Mouse (Mus musculus) embryonic facial prominence, embryonic 14.5 days (tissue): Measurements from ENCODE around the gene Klhl29. TPM values are rescaled to one million over a fixed set of nuclear protein-coding genes. Genes with fewer than 3 reads are reported as not detected.

Experiments used
- ATAC-seq: fragments of 200-750 bp; cut with Nextera tagmentation; 2 replicates; pipeline ENCODE4 v1.8.0; 2017; ENCODE audit warnings: low read depth, moderate number of reproducible peaks, moderate TSS enrichment
- DNase-seq: peaks from one replicate; pipeline ENCODE4 v3.0.0-alpha.2; 2015; ENCODE audit warnings: low spot score
- H3K27ac ChIP-seq: fragments of 300-500 bp; sonication (generic); replicated peaks from 2 replicates; pipeline ENCODE4 v1.5.1; 2014; ENCODE audit warnings: low read depth, mild to moderate bottlenecking, low read length, moderate library complexity
- H3K27me3 ChIP-seq: fragments of 300-500 bp; sonication (generic); replicated peaks from 2 replicates; pipeline ENCODE4 v1.6.1; 2014; ENCODE audit warnings: low read length; ENCODE audit not compliant: control insufficient read depth, insufficient read depth
- H3K36me3 ChIP-seq: fragments of 300-500 bp; sonication (generic); 2 replicates; pipeline ENCODE4 v1.6.1; 2014; ENCODE audit warnings: low read length, mixed read lengths; ENCODE audit not compliant: control insufficient read depth, insufficient read depth
- H3K4me1 ChIP-seq: fragments of 300-500 bp; sonication (generic); 2 replicates; pipeline ENCODE4 v1.6.1; 2014; ENCODE audit warnings: antibody characterized with exemption, low read length; ENCODE audit not compliant: control insufficient read depth, insufficient read depth
- H3K4me2 ChIP-seq: fragments of 300-500 bp; sonication (generic); 2 replicates; pipeline ENCODE4 v1.6.1; 2014; ENCODE audit warnings: low read depth, mild to moderate bottlenecking, low read length, moderate library complexity, mixed read lengths
- H3K4me3 ChIP-seq: fragments of 300-500 bp; sonication (generic); 2 replicates; pipeline ENCODE4 v1.5.1; 2014; ENCODE audit warnings: low read depth, mild to moderate bottlenecking, low read length
- H3K9ac ChIP-seq: fragments of 300-500 bp; sonication (generic); 2 replicates; pipeline ENCODE4 v1.6.1; 2014; ENCODE audit warnings: low read depth, mild to moderate bottlenecking, low read length, moderate library complexity, mixed read lengths
- H3K9me3 ChIP-seq: fragments of 300-500 bp; sonication (generic); 2 replicates; pipeline ENCODE4 v1.6.1; 2016; ENCODE audit warnings: low read length; ENCODE audit not compliant: control insufficient read depth
- WGBS: fragments of 180-500 bp; shearing (Covaris S2); extraction: QIAGEN DNeasy Blood & Tissue Kit; methylation state at CpG from one replicate; pipeline ENCODE4 v1.1.7; 2014; 5-methylcytosine and 5-hydroxymethylcytosine counted together
- polyA plus RNA-seq: library from polyadenylated mRNA; unstranded; fragments of >200 nt; fragmentation: Nextera tagmentation; extraction: Ambion mirVana; gene quantifications from 2 replicates; pipeline ENCODE4 v1.2.1, GENCODE M21; 2014

Klhl29 gene
- polyA plus RNA-seq, 1 experiment from 2014 or later, result 3.6 TPM

DNA sequence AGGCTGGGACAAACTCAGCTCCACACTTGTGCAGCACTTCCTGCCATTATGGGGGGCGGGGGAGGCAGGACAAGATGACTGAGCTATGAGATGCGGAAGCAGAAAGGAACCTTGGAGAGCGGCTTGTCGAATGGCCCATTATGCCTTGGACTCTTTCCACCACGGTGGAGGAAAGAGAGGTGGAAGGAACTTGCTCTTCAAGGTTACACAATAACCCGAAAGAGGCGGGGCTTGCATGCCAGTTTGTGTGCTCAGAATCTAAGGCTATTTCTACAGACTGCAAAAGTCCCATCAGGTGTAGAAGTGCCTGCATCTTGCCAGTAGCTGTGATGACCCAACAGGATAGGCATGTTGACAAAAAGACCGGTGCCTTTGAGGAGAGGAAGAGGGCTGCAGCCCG, 98.5 kb downstream of the Klhl29 start:
- H3K4me2 ChIP-seq, result no peak overlapping the region
- H3K27ac ChIP-seq, result no peak overlapping the region
- peak; percentile 71 for DNase-seq

DNA sequence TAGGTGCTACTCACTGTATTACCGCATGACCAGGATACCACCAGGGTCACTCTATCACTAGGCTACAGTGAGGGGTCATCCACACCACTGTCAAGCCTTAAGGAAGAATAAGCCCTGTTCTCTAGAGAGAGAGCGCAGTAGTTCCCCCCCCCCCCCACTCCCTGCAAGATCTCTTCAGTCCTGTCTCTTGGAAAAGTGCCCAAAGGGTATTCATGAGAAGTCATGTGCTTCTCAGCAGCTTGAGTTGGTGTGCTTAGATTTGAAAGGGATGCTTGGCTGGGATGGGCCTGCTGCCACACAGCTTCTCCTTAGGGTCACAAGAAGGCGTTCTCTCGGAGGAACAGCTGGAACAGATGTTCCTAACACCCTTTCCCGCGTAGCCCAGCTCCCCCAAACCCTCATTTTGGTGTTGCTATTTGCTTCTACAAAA, 100.0 kb downstream of the Klhl29 start:
- Histone ChIP-seq H3K9me3 (peaks cover 3% of the 10 kb centered on the region; the same call in 1 of the 2 replicates), H3K36me3 (no peaks in the 10 kb centered on the region), H3K27me3 (no peaks in the 10 kb centered on the region), H3K27ac (no peak overlapping the region), H3K4me3 (no peak overlapping the region), H3K9ac (no peak overlapping the region), H3K4me2 (no peak overlapping the region), H3K4me1 (peaks cover 28% of the 10 kb centered on the region)
- DNase-seq (peak; percentile 89), ATAC-seq (no peak)
- WGBS, result 37% methylated on average over 6 of the region's 6 CpGs

More for the DNA sequence above, 98.5 kb downstream of the Klhl29 start:
- Histone ChIP-seq H3K27me3 (no peaks in the 10 kb centered on the region), H3K9ac (no peak overlapping the region), H3K4me1 (peaks cover 28% of the 10 kb centered on the region), H3K9me3 (no peaks in the 10 kb centered on the region), H3K4me3 (no peak overlapping the region), H3K36me3 (no peaks in the 10 kb centered on the region)
- 67% methylated on average over 9 of the region's 9 CpGs for WGBS
- no peak for ATAC-seq

GRCm38 (mm10) chr12:5274519-5274944, 101.0 kb downstream of the Klhl29 start:
- ATAC-seq (peak; percentile 90), DNase-seq (peak; percentile 87)
- Histone ChIP-seq H3K36me3 (no peaks in the 10 kb centered on the region), H3K9me3 (peaks cover 3% of the 10 kb centered on the region; the same call in 1 of the 2 replicates), H3K9ac (no peak overlapping the region), H3K27me3 (no peaks in the 10 kb centered on the region), H3K4me2 (no peak overlapping the region), H3K4me3 (no peak overlapping the region), H3K4me1 (peaks cover 24% of the 10 kb centered on the region), H3K27ac (peak overlapping the region; percentile 41; the same call in 1 of the 2 replicates)
- 30% methylated on average over 8 of the region's 8 CpGs for WGBS

DNA sequence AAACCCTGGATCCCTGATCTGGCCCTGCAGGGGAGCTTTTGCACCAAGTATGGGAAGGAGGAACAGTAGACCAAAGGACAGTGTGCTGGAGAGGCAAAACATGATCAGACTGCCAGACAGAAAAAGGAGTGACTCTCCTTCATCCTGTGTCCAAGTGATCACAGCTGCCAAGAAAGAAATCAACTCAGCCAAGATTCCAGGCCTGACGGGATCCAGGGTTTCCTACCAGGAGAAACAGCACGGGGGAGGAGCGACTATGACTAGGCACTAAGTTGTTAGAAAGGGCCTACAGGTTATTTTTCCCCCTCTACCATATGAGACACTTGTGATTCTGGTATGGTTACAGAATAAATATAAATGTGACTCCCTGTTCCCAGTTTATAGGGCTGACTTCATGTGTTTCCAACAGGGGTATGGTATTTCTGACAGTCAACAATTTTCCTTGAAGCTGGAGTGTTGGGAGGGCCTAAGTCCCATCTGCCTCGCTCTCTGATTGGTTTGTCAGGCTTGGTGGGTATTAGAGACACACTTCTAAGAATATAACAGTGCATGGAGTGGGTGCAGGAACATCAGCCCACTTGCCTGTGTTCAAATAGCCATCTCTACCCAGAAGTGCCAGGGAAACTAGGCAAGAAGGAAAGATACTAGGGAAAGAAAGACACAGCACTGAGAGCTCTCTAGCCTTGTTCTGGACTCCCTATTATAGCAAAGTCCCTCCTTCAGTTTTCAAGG, 102.0 kb downstream of the Klhl29 start:
- Histone ChIP-seq H3K27me3 (no peaks in the 10 kb centered on the region), H3K36me3 (no peaks in the 10 kb centered on the region), H3K4me3 (no peak overlapping the region), H3K4me1 (peaks cover 32% of the 10 kb centered on the region), H3K27ac (no peak overlapping the region), H3K4me2 (no peak overlapping the region), H3K9me3 (peaks cover 3% of the 10 kb centered on the region; the same call in 1 of the 2 replicates), H3K9ac (no peak overlapping the region)
- DNase-seq (peak; percentile 51), ATAC-seq (no peak)
- WGBS, result 73% methylated on average over 4 of the region's 4 CpGs

DNA sequence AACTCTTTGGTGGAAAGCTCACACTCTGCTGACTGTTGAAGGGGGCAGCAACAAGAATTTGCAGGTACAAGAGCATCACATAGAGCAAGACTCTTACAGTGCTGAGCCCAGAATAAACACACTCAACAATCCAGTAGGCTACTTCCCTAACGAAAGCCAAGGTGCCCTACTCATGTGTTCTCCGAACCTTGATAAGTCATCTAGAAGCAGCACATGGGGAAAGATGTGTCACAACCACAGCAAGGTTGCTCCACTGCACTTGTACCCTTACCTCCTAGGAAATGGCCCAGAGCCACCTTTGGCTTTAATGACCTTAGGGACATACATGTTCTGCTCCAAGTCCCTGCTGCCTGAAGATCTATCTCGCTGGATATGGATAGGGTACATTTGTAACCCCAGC, 105.0 kb downstream of the Klhl29 start:
- Histone ChIP-seq H3K9ac (no peak overlapping the region), H3K27ac (no peak overlapping the region), H3K4me2 (no peak overlapping the region), H3K9me3 (peaks cover 3% of the 10 kb centered on the region; the same call in 1 of the 2 replicates), H3K27me3 (no peaks in the 10 kb centered on the region), H3K36me3 (no peaks in the 10 kb centered on the region), H3K4me1 (peaks cover 21% of the 10 kb centered on the region), H3K4me3 (no peak overlapping the region)
- DNase-seq (no peak), ATAC-seq (no peak)
- 89% methylated on average over 3 of the region's 3 CpGs for WGBS

- H3K9ac ChIP-seq, result no peak overlapping the region
- H3K36me3 ChIP-seq, result no peaks in the 10 kb centered on the region
- WGBS, result 55% methylated on average over 9 of the region's 9 CpGs
- peaks cover 3% of the 10 kb centered on the region; the same call in 1 of the 2 replicates for H3K9me3 ChIP-seq
- H3K27me3 ChIP-seq, result no peaks in the 10 kb centered on the region
- H3K4me3 ChIP-seq, result no peak overlapping the region
- no peak overlapping the region for H3K4me2 ChIP-seq
- ATAC-seq, result no peak
- H3K27ac ChIP-seq, result no peak overlapping the region
- no peak for DNase-seq
- H3K4me1 ChIP-seq, result peaks cover 15% of the 10 kb centered on the region; the same call in 1 of the 2 replicates
Measured at GRCm38 (mm10) chr12:5269936-5270335, 105.5 kb downstream of the Klhl29 start.

GRCm38 (mm10) chr12:5269061-5269460, 106.4 kb downstream of the Klhl29 start:
- no peak for DNase-seq

GRCm38 (mm10) chr12:5268188-5268612, 107.3 kb downstream of the Klhl29 start:
- H3K9ac ChIP-seq, result no peak overlapping the region
- DNase-seq, result peak; percentile 70
- H3K27ac ChIP-seq, result peak overlapping the region; percentile 8; the same call in 1 of the 2 replicates
- H3K36me3 ChIP-seq, result no peaks in the 10 kb centered on the region
- no peak overlapping the region for H3K4me2 ChIP-seq
- H3K27me3 ChIP-seq, result no peaks in the 10 kb centered on the region
- H3K4me1 ChIP-seq, result 0 out of 2 replicates have a peak, but pooled peaks cover 8% of the 10 kb centered on the region
- no peak overlapping the region for H3K4me3 ChIP-seq
- WGBS, result 28% methylated on average over 9 of the region's 9 CpGs
- ATAC-seq, result peak; percentile 69
- peaks cover 3% of the 10 kb centered on the region; the same call in 1 of the 2 replicates for H3K9me3 ChIP-seq

More at GRCm38 (mm10) chr12:5269061-5269460, 106.4 kb downstream of the Klhl29 start:
- H3K4me2 ChIP-seq, result no peak overlapping the region
- no peak overlapping the region for H3K9ac ChIP-seq
- no peak overlapping the region for H3K4me3 ChIP-seq
- H3K27me3 ChIP-seq, result no peaks in the 10 kb centered on the region
- 76% methylated on average over 7 of the region's 7 CpGs for WGBS
- 0 out of 2 replicates have a peak, but pooled peaks cover 12% of the 10 kb centered on the region for H3K4me1 ChIP-seq
- no peaks in the 10 kb centered on the region for H3K36me3 ChIP-seq
- no peak for ATAC-seq
- no peak overlapping the region for H3K27ac ChIP-seq
- peaks cover 3% of the 10 kb centered on the region; the same call in 1 of the 2 replicates for H3K9me3 ChIP-seq
